22 mouse cellular contexts compared by ENCODE assay signal in genomic region chr2:143876026-143876425, GRCm38 (mm10). TPM values are rescaled to one million over a fixed set of nuclear protein-coding genes. Genes with fewer than 3 reads are reported as not detected.
DNase-seq lines count a peak whose midpoint lies in the region; ATAC-seq and TF ChIP-seq lines count a peak whose summit lies in the region.
"Had no signal": no experiment of that assay in that cellular context is flagged by ENCODE, and none has a peak within 500 bp of the region (broad histone marks: within the 10 kb centered on the region; RNA-seq: fewer than 3 reads in every experiment).

No protein-coding gene starts in this region.

- ATAC-seq in heart, embryonic 12.5 days (ENCODE audit: insufficient number of reproducible peaks, low FRiP score) = no peak
- ATAC-seq in kidney, postnatal 0 days (replicated peaks; ENCODE audit: low FRiP score, low read depth) = no peak
- no peak for ATAC-seq in heart, embryonic 15.5 days (replicated peaks; ENCODE audit: insufficient number of reproducible peaks, insufficient read depth, low FRiP score, low read depth)
- no peak for ATAC-seq in erythroblast, adult 5-6 weeks (replicated peaks; ENCODE audit: low FRiP score, poor library complexity, severe bottlenecking)
- ATAC-seq: activated CD4-positive, CD25-positive, alpha-beta regulatory T cell, adult 4 months; forebrain, embryonic 16.5 days; intestine, embryonic 16.5 days; midbrain, embryonic 16.5 days had no signal

- peaks cover 39% of the 10 kb centered on the region for H3K4me1 ChIP-seq in heart, embryonic 12.5 days (replicated peaks)
- H3K4me1 ChIP-seq in kidney, postnatal 0 days (replicated peaks; ENCODE audit: insufficient read depth, low read length) = peaks cover 5% of the 10 kb centered on the region; the same call in 1 of the 2 replicates
- H3K4me1 ChIP-seq in heart, embryonic 15.5 days (replicated peaks) = peaks cover 33% of the 10 kb centered on the region
- H3K4me1 ChIP-seq: hindbrain, embryonic 13.5 days had no signal

- no peak overlapping the region for H3K9ac ChIP-seq in heart, embryonic 12.5 days
- H3K9ac ChIP-seq in kidney, postnatal 0 days (ENCODE audit: low read depth, low read length) = no peak overlapping the region
- H3K9ac ChIP-seq in heart, embryonic 15.5 days = no peak overlapping the region
- H3K9ac ChIP-seq: hindbrain, embryonic 13.5 days; lung, embryonic 15.5 days had no signal

- H3K27me3 ChIP-seq in heart, embryonic 12.5 days (replicated peaks) = no peaks in the 10 kb centered on the region
- H3K27me3 ChIP-seq in kidney, postnatal 0 days (ENCODE audit: insufficient read depth, low read length) = no peaks in the 10 kb centered on the region
- no peaks in the 10 kb centered on the region for H3K27me3 ChIP-seq in heart, embryonic 15.5 days
- H3K27me3 ChIP-seq: CH12.LX; hindbrain, embryonic 13.5 days; lung, embryonic 15.5 days had no signal

- no peak overlapping the region for H3K4me2 ChIP-seq in heart, embryonic 12.5 days
- H3K4me2 ChIP-seq in kidney, postnatal 0 days (ENCODE audit: low read length) = no peak overlapping the region
- H3K4me2 ChIP-seq in heart, embryonic 15.5 days = no peak overlapping the region
- H3K4me2 ChIP-seq: hindbrain, embryonic 13.5 days; lung, embryonic 15.5 days; midbrain, embryonic 11.5 days had no signal

- no peaks in the 10 kb centered on the region for H3K36me3 ChIP-seq in heart, embryonic 12.5 days
- H3K36me3 ChIP-seq in kidney, postnatal 0 days (ENCODE audit: insufficient read depth, low read length) = no peaks in the 10 kb centered on the region
- no peaks in the 10 kb centered on the region for H3K36me3 ChIP-seq in heart, embryonic 15.5 days
- H3K36me3 ChIP-seq: hindbrain, embryonic 13.5 days; lung, embryonic 15.5 days had no signal

- intact Hi-C loops in gastrocnemius, adult 2 months (cut with DNase I) = no loop called here
- intact Hi-C loops in heart, postnatal 14 days (cut with DNase I) = no loop called here

- no peaks in the 10 kb centered on the region for H3K9me3 ChIP-seq in heart, embryonic 12.5 days (replicated peaks)
- H3K9me3 ChIP-seq in kidney, postnatal 0 days (replicated peaks; ENCODE audit: low read length) = no peaks in the 10 kb centered on the region
- H3K9me3 ChIP-seq in heart, embryonic 15.5 days (replicated peaks) = no peaks in the 10 kb centered on the region
- H3K9me3 ChIP-seq: hindbrain, embryonic 13.5 days; lung, embryonic 15.5 days had no signal

- TF ChIP-seq CTCF in gastrocnemius, adult 2 months (IDR thresholded peaks at IDR 0.05) = no peak
- TF ChIP-seq CTCF in kidney, postnatal 0 days (IDR thresholded peaks at IDR 0.05; ENCODE audit: low read depth) = no peak

- H3K27ac ChIP-seq in gastrocnemius, adult 2 months = peak overlapping the region; percentile 54
- H3K27ac ChIP-seq in heart, embryonic 12.5 days (ENCODE audit: poor library complexity, severe bottlenecking) = peak overlapping the region; percentile 41; the same call in 1 of the 2 replicates
- peak overlapping the region; percentile 80; the same call in 1 of the 2 replicates for H3K27ac ChIP-seq in kidney, postnatal 0 days
- H3K27ac ChIP-seq in heart, embryonic 15.5 days = 0 out of 2 replicates have a peak overlapping the region, but pooled peaks have one; percentile 26
- H3K27ac ChIP-seq: hindbrain, embryonic 13.5 days; lung, embryonic 15.5 days had no signal

- DNase-seq in gastrocnemius, adult 2 months = no peak
- no peak for DNase-seq in gastrocnemius, postnatal 10 days
- no peak for DNase-seq in heart, postnatal 14 days
- DNase-seq in kidney, postnatal 0 days (ENCODE audit: low spot score) = peak; percentile 88
- DNase-seq in kidney, postnatal 25 days = no peak
- DNase-seq: adrenal gland, adult 8-10 months; cerebellum, adult 2 months; cerebellum, postnatal 14 days; liver; right cerebral cortex, postnatal 25 days; thymus, postnatal 14 days had no signal

- 30% methylated on average over 1 of the region's 1 CpGs for WGBS in heart, embryonic 12.5 days
- WGBS in kidney, postnatal 0 days = 36% methylated on average over 1 of the region's 1 CpGs
- 28% methylated on average over 1 of the region's 1 CpGs for WGBS in heart, embryonic 15.5 days

- H3K4me3 ChIP-seq in gastrocnemius, adult 2 months = no peak overlapping the region
- H3K4me3 ChIP-seq in heart, embryonic 12.5 days = no peak overlapping the region
- no peak overlapping the region for H3K4me3 ChIP-seq in kidney, postnatal 0 days (replicated peaks; ENCODE audit: low read depth, low read length)
- no peak overlapping the region for H3K4me3 ChIP-seq in heart, embryonic 15.5 days
- H3K4me3 ChIP-seq: hindbrain, embryonic 13.5 days; lung, embryonic 15.5 days had no signal

RNA-seq across cellular contexts. Expression of gene Bfsp1, which starts 13.1 kb away (rescaled TPM):
- under 1 TPM; 0.20 to 0.31 TPM for total RNA-seq in gastrocnemius, adult 2 months (2021)
- under 1 TPM; 0.78 to 0.93 TPM for total RNA-seq in gastrocnemius, postnatal 10 days (2021)
- 2.2 and 2.3 TPM in 2 replicates for polyA plus RNA-seq in heart, embryonic 12.5 days (2016; fragmentation: Nextera tagmentation; extraction: Ambion mirVana)
- under 1 TPM; 0.27 to 0.38 TPM for total RNA-seq in heart, postnatal 14 days (2021)
- 1.6 and 2.2 TPM in 2 replicates for polyA plus RNA-seq in kidney, postnatal 0 days (2015; fragmentation: Nextera tagmentation; extraction: Ambion mirVana)
- polyA plus RNA-seq in heart, embryonic 15.5 days (2015; fragmentation: Nextera tagmentation; extraction: Ambion mirVana) = 1.5 and 1.8 TPM in 2 replicates
- not detected in 2 replicates for total RNA-seq in erythroblast, adult 5-6 weeks (2015; ENCODE audit: low replicate concordance)
- 0.68 TPM in 1 of 2 replicates, not detected in the other for total RNA-seq in erythroblast, adult 5-6 weeks (2017; ENCODE audit: low replicate concordance)

RNA-seq across cellular contexts. Expression of gene Dstn, which starts 39.1 kb away (rescaled TPM):
- 10 to 100 TPM; 24.9 to 28.2 TPM for total RNA-seq in gastrocnemius, adult 2 months (2021)
- 10 to 100 TPM; 65.7 to 79.9 TPM for total RNA-seq in gastrocnemius, postnatal 10 days (2021)
- 963 and 982 TPM in 2 replicates for polyA plus RNA-seq in heart, embryonic 12.5 days (2016; fragmentation: Nextera tagmentation; extraction: Ambion mirVana)
- 100 to 1,000 TPM; 321 to 347 TPM for total RNA-seq in heart, postnatal 14 days (2021)
- polyA plus RNA-seq in kidney, postnatal 0 days (2015; fragmentation: Nextera tagmentation; extraction: Ambion mirVana) = 513 and 555 TPM in 2 replicates
- polyA plus RNA-seq in heart, embryonic 15.5 days (2015; fragmentation: Nextera tagmentation; extraction: Ambion mirVana) = 779 and 868 TPM in 2 replicates
- total RNA-seq in erythroblast, adult 5-6 weeks (2015; ENCODE audit: low replicate concordance) = 153 and 172 TPM in 2 replicates
- total RNA-seq in erythroblast, adult 5-6 weeks (2017; ENCODE audit: low replicate concordance) = 174 and 176 TPM in 2 replicates

Comparison
In these comparisons a context has a peak if more than half of its experiments do, and no peak if none do; other contexts are left out.
1. H3K27ac ChIP-seq: peak in every context shown above with its lines; median percentile 80 in kidney, postnatal 0 days; 54 in gastrocnemius, adult 2 months; 41 in heart, embryonic 12.5 days; 26 in heart, embryonic 15.5 days.